Mouse (Mus musculus): ENCODE results near the gene Myo18b.

GRCm38 (mm10) chr5:112892411-112892810 is 3.8 kb downstream of the Myo18b start:
- TF ChIP-seq CTCF (IDR thresholded peaks at IDR 0.05; ENCODE audit: extremely low read depth, insufficient read length, insufficient replicate concordance, low read depth, low read length) (no peak), POLR2A (IDR thresholded peaks at IDR 0.05; ENCODE audit: low read depth, low read length) (no peak)
